Mouse (Mus musculus) embryonic facial prominence, embryonic 12.5 days (tissue): ENCODE data around the gene Rrp15. TPM values are rescaled to one million over a fixed set of nuclear protein-coding genes. Genes with fewer than 3 reads are reported as not detected.
A peak's percentile ranks its signal among the peaks of the same experiment; 100 is the strongest.

Source experiments
- ATAC-seq: fragments of 200-750 bp; cut with Nextera tagmentation; 2 replicates; pipeline ENCODE4 v1.8.0; 2017; ENCODE audit not compliant: insufficient number of reproducible peaks, insufficient read depth, low FRiP score, low TSS enrichment
- H3K27ac ChIP-seq: fragments of 300-500 bp; sonication (generic); 2 replicates; pipeline ENCODE4 v1.5.1; 2016; ENCODE audit warnings: mild to moderate bottlenecking
- H3K27me3 ChIP-seq: fragments of 300-500 bp; sonication (generic); 2 replicates; pipeline ENCODE4 v1.6.1; 2016; ENCODE audit warnings: mild to moderate bottlenecking, moderate library complexity
- H3K36me3 ChIP-seq: fragments of 300-500 bp; sonication (generic); 2 replicates; pipeline ENCODE4 v1.6.1; 2016; ENCODE audit warnings: mild to moderate bottlenecking
- H3K4me1 ChIP-seq: fragments of 300-500 bp; sonication (generic); 2 replicates; pipeline ENCODE4 v1.6.1; 2016
- H3K4me2 ChIP-seq: fragments of 300-500 bp; sonication (generic); replicated peaks from 2 replicates; pipeline ENCODE4 v1.6.1; 2016; ENCODE audit warnings: mild to moderate bottlenecking, moderate library complexity
- H3K4me3 ChIP-seq: fragments of 300-500 bp; sonication (generic); 2 replicates; pipeline ENCODE4 v1.5.1; 2016; ENCODE audit warnings: mild to moderate bottlenecking
- H3K9ac ChIP-seq: fragments of 300-500 bp; sonication (generic); 2 replicates; pipeline ENCODE4 v1.6.1; 2016; ENCODE audit warnings: mild to moderate bottlenecking, moderate library complexity
- H3K9me3 ChIP-seq: fragments of 300-500 bp; sonication (generic); 2 replicates; pipeline ENCODE4 v1.6.1; 2016; ENCODE audit warnings: mild to moderate bottlenecking, moderate library complexity
- WGBS: fragments of 180-500 bp; shearing (Covaris S2); methylation state at CpG from one replicate; pipeline ENCODE4 v1.1.7; 2016; 5-methylcytosine and 5-hydroxymethylcytosine counted together
- polyA plus RNA-seq: library from polyadenylated mRNA; unstranded; fragments of >200 nt; fragmentation: Nextera tagmentation; extraction: Ambion mirVana; gene quantifications from 2 replicates; pipeline ENCODE4 v1.2.1, GENCODE M21; 2016

Gene Rrp15
- polyA plus RNA-seq, 1 experiment from 2014 or later = 72.4 TPM

GRCm38 (mm10) chr1:186739828-186740227 is 9.3 kb downstream of the Rrp15 start:
- H3K27ac ChIP-seq = no peak overlapping the region
- H3K36me3 ChIP-seq = peaks cover 42% of the 10 kb centered on the region
- H3K27me3 ChIP-seq = no peaks in the 10 kb centered on the region
- peaks cover 10% of the 10 kb centered on the region; the same call in 1 of the 2 replicates for H3K4me1 ChIP-seq
- no peaks in the 10 kb centered on the region for H3K9me3 ChIP-seq
- no peak overlapping the region for H3K9ac ChIP-seq
- WGBS = 81% methylated on average over 7 of the region's 7 CpGs
- no peak for ATAC-seq
- no peak overlapping the region for H3K4me3 ChIP-seq
- no peak overlapping the region for H3K4me2 ChIP-seq

GRCm38 (mm10) chr1:186735537-186735936 is 13.6 kb downstream of the Rrp15 start:
- H3K4me1 ChIP-seq = no peaks in the 10 kb centered on the region
- H3K4me2 ChIP-seq = no peak overlapping the region
- H3K4me3 ChIP-seq = no peak overlapping the region
- H3K9ac ChIP-seq = no peak overlapping the region
- H3K27me3 ChIP-seq = no peaks in the 10 kb centered on the region
- 96% methylated on average over 5 of the region's 5 CpGs for WGBS
- no peaks in the 10 kb centered on the region for H3K9me3 ChIP-seq
- no peak for ATAC-seq
- H3K27ac ChIP-seq = no peak overlapping the region
- peaks cover 57% of the 10 kb centered on the region for H3K36me3 ChIP-seq

GRCm38 (mm10) chr1:186733052-186733451 is 16.1 kb downstream of the Rrp15 start:
- no peak overlapping the region for H3K4me2 ChIP-seq
- no peak overlapping the region for H3K9ac ChIP-seq
- no peaks in the 10 kb centered on the region for H3K27me3 ChIP-seq
- no peaks in the 10 kb centered on the region for H3K4me1 ChIP-seq
- H3K9me3 ChIP-seq = no peaks in the 10 kb centered on the region
- no peak overlapping the region for H3K27ac ChIP-seq
- 92% methylated on average over 8 of the region's 8 CpGs for WGBS
- H3K4me3 ChIP-seq = no peak overlapping the region
- ATAC-seq = no peak
- peaks cover 45% of the 10 kb centered on the region for H3K36me3 ChIP-seq

GRCm38 (mm10) chr1:186728778-186729177 is 20.4 kb downstream of the Rrp15 start:
- Histone ChIP-seq H3K36me3 (peaks cover 7% of the 10 kb centered on the region; the same call in 1 of the 2 replicates), H3K4me2 (no peak overlapping the region), H3K27me3 (no peaks in the 10 kb centered on the region), H3K9ac (no peak overlapping the region), H3K9me3 (no peaks in the 10 kb centered on the region), H3K27ac (no peak overlapping the region), H3K4me3 (no peak overlapping the region), H3K4me1 (0 out of 2 replicates have a peak, but pooled peaks cover 3% of the 10 kb centered on the region)
- ATAC-seq = no peak
- 69% methylated on average over 4 of the region's 4 CpGs for WGBS

DNA sequence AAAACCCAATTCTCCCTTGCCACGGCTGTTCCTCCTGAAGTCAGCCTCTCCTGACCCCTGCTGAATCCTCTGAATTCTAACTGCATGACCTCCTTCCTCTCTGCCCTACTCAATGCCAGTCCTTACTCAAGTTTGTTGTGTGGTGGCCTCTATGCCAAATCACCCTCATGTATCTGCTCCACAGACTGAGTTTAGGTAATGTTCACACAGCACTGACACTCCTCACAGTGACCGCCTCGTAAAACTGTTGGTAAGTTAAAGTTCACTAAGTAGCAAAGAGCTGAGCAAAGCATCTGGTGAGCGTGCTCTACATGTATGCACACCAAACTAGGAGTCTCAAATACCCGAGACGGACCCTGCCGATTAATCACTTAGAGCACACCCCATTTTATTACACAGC is 23.0 kb downstream of the Rrp15 start:
- no peak overlapping the region for H3K27ac ChIP-seq
- no peaks in the 10 kb centered on the region for H3K36me3 ChIP-seq
- no peaks in the 10 kb centered on the region for H3K9me3 ChIP-seq
- 77% methylated on average over 7 of the region's 7 CpGs for WGBS
- no peak for ATAC-seq
- H3K4me3 ChIP-seq = no peak overlapping the region
- H3K9ac ChIP-seq = no peak overlapping the region
- no peaks in the 10 kb centered on the region for H3K27me3 ChIP-seq
- H3K4me2 ChIP-seq = no peak overlapping the region
- H3K4me1 ChIP-seq = 0 out of 2 replicates have a peak, but pooled peaks cover 3% of the 10 kb centered on the region

DNA sequence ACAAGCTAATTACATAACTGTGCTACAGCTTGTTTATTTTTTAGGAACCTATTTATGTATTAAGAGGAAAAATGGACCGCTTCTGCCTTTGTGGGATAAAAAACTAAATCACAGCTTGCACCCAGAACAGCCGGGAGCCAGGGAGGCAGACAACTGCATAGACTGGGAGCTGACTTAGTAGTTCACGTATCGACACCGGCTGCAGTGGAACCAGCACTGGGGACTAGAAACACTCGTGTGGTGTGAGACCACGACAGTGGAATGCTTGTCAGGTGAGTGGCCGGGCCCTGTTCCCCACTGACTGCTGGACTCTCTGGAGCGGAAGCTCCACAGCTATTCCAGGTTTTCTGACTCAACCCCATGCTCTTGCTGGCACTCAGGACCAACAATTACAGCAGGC is 26.9 kb downstream of the Rrp15 start:
- no peak overlapping the region for H3K4me3 ChIP-seq
- no peak overlapping the region for H3K9ac ChIP-seq
- H3K27me3 ChIP-seq = no peaks in the 10 kb centered on the region
- H3K4me2 ChIP-seq = no peak overlapping the region
- H3K27ac ChIP-seq = no peak overlapping the region
- H3K4me1 ChIP-seq = no peaks in the 10 kb centered on the region
- no peak for ATAC-seq
- peaks cover 15% of the 10 kb centered on the region for H3K36me3 ChIP-seq
- H3K9me3 ChIP-seq = no peaks in the 10 kb centered on the region
- WGBS = 80% methylated on average over 9 of the region's 9 CpGs

- Histone ChIP-seq H3K4me2 (no peak overlapping the region), H3K27ac (no peak overlapping the region), H3K9me3 (no peaks in the 10 kb centered on the region), H3K4me1 (no peaks in the 10 kb centered on the region), H3K9ac (no peak overlapping the region), H3K36me3 (peaks cover 20% of the 10 kb centered on the region), H3K27me3 (no peaks in the 10 kb centered on the region), H3K4me3 (no peak overlapping the region)
- WGBS = 28% methylated on average over 12 of the region's 12 CpGs
- peak; percentile 67 for ATAC-seq
Measured at GRCm38 (mm10) chr1:186721846-186722245, 27.3 kb downstream of the Rrp15 start.

DNA sequence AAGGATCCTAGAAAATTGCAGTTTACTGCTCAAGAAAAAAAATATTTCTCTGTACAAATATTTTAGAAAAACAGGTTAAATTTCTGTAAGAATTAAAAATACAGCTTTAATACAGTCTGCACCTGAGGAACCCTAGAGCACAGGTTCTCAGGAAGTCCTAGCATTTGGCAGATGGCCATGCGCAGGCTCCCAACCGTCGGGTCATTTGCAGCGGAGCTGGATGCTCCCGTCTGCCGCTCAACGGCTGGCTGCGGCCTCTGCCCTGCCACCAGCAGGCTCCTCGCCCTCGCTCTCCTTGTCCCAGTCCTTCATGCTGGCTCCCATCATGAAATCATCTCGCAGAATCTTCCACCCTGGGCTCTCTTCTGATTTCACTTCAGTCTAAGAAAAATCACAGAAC is 28.0 kb downstream of the Rrp15 start:
- no peak for ATAC-seq
- WGBS = 95% methylated on average over 11 of the region's 11 CpGs
- Histone ChIP-seq H3K4me1 (no peaks in the 10 kb centered on the region), H3K4me3 (no peak overlapping the region), H3K4me2 (no peak overlapping the region), H3K36me3 (peaks cover 20% of the 10 kb centered on the region), H3K9ac (no peak overlapping the region), H3K27ac (no peak overlapping the region), H3K27me3 (no peaks in the 10 kb centered on the region), H3K9me3 (no peaks in the 10 kb centered on the region)

- H3K9ac ChIP-seq = no peak overlapping the region
- peaks cover 20% of the 10 kb centered on the region for H3K36me3 ChIP-seq
- no peak overlapping the region for H3K4me2 ChIP-seq
- no peaks in the 10 kb centered on the region for H3K4me1 ChIP-seq
- WGBS = 87% methylated on average over 9 of the region's 9 CpGs
- no peak overlapping the region for H3K27ac ChIP-seq
- H3K4me3 ChIP-seq = no peak overlapping the region
- no peaks in the 10 kb centered on the region for H3K27me3 ChIP-seq
- ATAC-seq = no peak
- no peaks in the 10 kb centered on the region for H3K9me3 ChIP-seq
Measured at GRCm38 (mm10) chr1:186719708-186720107, 29.4 kb downstream of the Rrp15 start.

DNA sequence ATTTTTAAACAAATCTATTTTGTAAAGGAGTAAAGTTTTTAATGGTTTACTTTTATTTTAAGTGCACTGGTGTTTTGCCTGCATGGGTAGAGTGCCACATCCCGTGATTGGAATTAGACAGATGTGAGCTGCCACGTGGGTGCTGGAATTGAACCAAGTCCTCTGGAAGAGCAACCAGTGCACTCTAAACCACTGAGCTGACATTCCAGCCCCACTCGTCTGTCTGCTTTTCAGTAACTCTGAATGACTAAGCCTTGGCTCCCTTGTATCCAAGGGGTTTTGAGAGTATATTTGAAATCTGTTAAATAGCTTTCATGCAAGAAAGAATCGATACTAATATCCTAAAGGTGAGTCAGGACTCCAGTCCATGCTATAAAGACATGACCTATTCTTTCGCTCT is 30.3 kb downstream of the Rrp15 start:
- Histone ChIP-seq H3K36me3 (peaks cover 20% of the 10 kb centered on the region), H3K9me3 (no peaks in the 10 kb centered on the region), H3K4me2 (no peak overlapping the region), H3K27ac (no peak overlapping the region), H3K4me3 (no peak overlapping the region), H3K4me1 (no peaks in the 10 kb centered on the region), H3K9ac (no peak overlapping the region), H3K27me3 (no peaks in the 10 kb centered on the region)
- no peak for ATAC-seq
- WGBS = 90% methylated on average over 5 of the region's 5 CpGs

DNA sequence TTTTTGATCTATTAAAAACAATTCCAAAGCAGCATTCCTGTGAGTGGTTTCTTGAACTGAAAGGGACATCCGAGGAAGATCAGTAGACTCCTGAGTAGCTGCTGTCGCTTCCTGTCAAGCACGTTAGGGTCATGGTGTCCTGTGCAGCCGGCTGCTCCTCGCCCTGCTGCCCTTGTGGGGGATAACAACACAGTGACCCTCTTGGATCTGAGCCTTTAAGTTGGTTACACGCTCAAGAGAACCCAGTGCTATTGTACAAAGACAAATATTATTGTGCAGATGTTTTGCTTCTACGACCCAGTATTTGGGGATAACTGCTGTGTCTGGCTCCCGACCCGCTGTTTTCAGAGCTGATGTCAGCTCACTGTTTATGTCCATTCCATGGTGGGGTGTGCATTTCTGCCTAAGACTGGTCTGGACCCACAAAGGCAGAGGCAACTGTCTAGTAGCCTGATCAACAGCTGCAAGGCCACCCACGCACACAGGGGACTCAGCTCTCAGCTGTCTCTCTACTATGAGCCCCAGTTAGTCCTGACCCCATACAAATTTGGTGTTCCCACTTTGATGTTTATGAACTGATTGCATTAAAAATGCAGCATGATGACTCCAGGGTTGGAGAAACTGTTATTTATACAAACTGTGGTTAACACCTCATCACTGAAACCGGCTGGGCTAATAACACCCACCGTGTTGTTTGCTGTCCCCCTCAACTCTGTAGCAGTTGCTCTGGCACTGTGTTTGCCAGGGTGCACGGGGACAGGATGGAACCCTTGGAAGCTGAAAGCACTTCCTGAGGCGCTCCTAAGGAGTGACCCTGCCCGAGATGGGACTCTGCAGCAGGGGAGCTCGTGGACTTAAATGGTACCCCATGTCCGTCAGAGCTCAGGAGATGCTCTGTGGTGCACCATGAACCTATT is 33.9 kb downstream of the Rrp15 start:
- H3K36me3 ChIP-seq = peaks cover 15% of the 10 kb centered on the region
- no peak overlapping the region for H3K9ac ChIP-seq
- H3K4me2 ChIP-seq = no peak overlapping the region
- 80% methylated on average over 17 of the region's 17 CpGs for WGBS
- no peaks in the 10 kb centered on the region for H3K4me1 ChIP-seq
- no peak overlapping the region for H3K27ac ChIP-seq
- ATAC-seq = no peak
- no peak overlapping the region for H3K4me3 ChIP-seq
- H3K27me3 ChIP-seq = no peaks in the 10 kb centered on the region
- no peaks in the 10 kb centered on the region for H3K9me3 ChIP-seq

DNA sequence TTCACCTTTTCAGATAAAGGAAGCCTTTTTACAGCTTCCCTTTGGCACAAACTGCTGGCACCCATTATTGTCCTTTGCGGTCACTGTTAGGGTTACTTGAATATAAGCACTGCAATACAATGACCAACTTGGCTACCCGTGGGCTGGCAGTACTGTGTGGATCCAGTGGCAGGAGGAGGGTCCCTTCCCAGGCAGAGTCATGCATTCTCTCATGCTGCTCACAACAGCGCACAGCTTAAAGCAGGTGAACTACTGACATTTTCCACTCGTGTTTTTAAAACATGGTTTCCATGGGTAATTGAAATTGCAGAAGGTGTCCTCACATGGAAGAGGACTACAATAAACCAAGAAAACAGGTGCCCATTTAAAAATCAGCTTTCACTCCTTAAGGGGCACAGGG is 34.9 kb downstream of the Rrp15 start:
- no peak for ATAC-seq
- WGBS = 84% methylated on average over 4 of the region's 4 CpGs
- Histone ChIP-seq H3K9ac (no peak overlapping the region), H3K4me3 (no peak overlapping the region), H3K9me3 (no peaks in the 10 kb centered on the region), H3K36me3 (0 out of 2 replicates have a peak, but pooled peaks cover 6% of the 10 kb centered on the region), H3K4me1 (no peaks in the 10 kb centered on the region), H3K4me2 (no peak overlapping the region), H3K27me3 (no peaks in the 10 kb centered on the region), H3K27ac (no peak overlapping the region)
